Mouse (Mus musculus) heart, embryonic 10.5 days (tissue): ENCODE measurements at regions not wholly inside any gene's neighbourhood (a gene's known extent, or its start where the extent isn't known, plus 50 kb on each side); places are given as distances from the start of the nearest gene placed in this dataset.

Experiments
- DNase-seq: peaks from one replicate; pipeline ENCODE4 v3.0.0-alpha.2; 2017; ENCODE audit warnings: low spot score
- H3K27ac ChIP-seq: fragments of 300-500 bp; sonication (generic); 2 replicates; pipeline ENCODE4 v1.5.1; 2016; ENCODE audit warnings: mild to moderate bottlenecking
- H3K27me3 ChIP-seq: fragments of 300-500 bp; sonication (generic); 2 replicates; pipeline ENCODE4 v1.6.1; 2016; ENCODE audit warnings: mild to moderate bottlenecking; ENCODE audit not compliant: poor library complexity, insufficient read depth, severe bottlenecking
- H3K36me3 ChIP-seq: fragments of 300-500 bp; sonication (generic); 2 replicates; pipeline ENCODE4 v1.6.1; 2016; ENCODE audit warnings: mild to moderate bottlenecking, moderate library complexity
- H3K4me1 ChIP-seq: fragments of 300-500 bp; sonication (generic); 2 replicates; pipeline ENCODE4 v1.6.1; 2016; ENCODE audit warnings: mild to moderate bottlenecking
- H3K4me3 ChIP-seq: fragments of 300-500 bp; sonication (generic); 2 replicates; pipeline ENCODE4 v1.5.1; 2016; ENCODE audit warnings: mild to moderate bottlenecking, moderate library complexity
- H3K9me3 ChIP-seq: fragments of 300-500 bp; sonication (generic); 2 replicates; pipeline ENCODE4 v1.6.1; 2016; ENCODE audit warnings: mild to moderate bottlenecking, moderate library complexity
- WGBS: fragments of 180-500 bp; shearing (Covaris S2); methylation state at CpG from one replicate; pipeline ENCODE4 v1.1.7; 2016; 5-methylcytosine and 5-hydroxymethylcytosine counted together

GRCm38 (mm10) chr7:34545906-34546305 is 110.6 kb downstream of the Kctd15 start:
- no peaks in the 10 kb centered on the region for H3K36me3 ChIP-seq
- no peak overlapping the region for H3K27ac ChIP-seq
- H3K27me3 ChIP-seq, result no peaks in the 10 kb centered on the region
- 91% methylated on average over 11 of the region's 11 CpGs for WGBS
- no peaks in the 10 kb centered on the region for H3K9me3 ChIP-seq
- H3K4me3 ChIP-seq, result no peak overlapping the region
- no peak for DNase-seq
- no peaks in the 10 kb centered on the region; the same call in 1 of the 2 replicates for H3K4me1 ChIP-seq

DNA sequence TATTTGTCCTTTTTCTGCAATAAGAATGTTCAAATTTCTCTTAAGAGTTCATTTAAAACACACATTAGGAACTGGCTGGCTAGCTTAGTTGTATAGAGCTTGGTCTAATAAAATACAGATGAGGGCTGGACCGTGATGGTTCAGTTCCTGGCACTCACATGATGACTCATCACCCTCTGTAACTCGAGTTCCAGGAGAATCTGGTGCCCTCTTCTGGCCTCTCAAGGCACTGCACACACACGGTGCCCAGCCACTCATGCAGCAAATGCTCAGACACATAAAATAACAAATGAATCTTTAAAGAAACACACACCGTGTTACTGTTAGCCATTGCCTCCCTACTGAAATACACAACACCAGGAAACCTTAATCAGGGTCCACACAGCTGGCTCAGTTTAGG is 114.6 kb downstream of the Kctd15 start:
- 76% methylated on average over 4 of the region's 4 CpGs for WGBS
- DNase-seq, result no peak
- no peaks in the 10 kb centered on the region for H3K9me3 ChIP-seq
- no peaks in the 10 kb centered on the region for H3K36me3 ChIP-seq
- no peaks in the 10 kb centered on the region for H3K27me3 ChIP-seq
- no peaks in the 10 kb centered on the region; the same call in 1 of the 2 replicates for H3K4me1 ChIP-seq
- no peak overlapping the region for H3K27ac ChIP-seq
- no peak overlapping the region for H3K4me3 ChIP-seq

DNA sequence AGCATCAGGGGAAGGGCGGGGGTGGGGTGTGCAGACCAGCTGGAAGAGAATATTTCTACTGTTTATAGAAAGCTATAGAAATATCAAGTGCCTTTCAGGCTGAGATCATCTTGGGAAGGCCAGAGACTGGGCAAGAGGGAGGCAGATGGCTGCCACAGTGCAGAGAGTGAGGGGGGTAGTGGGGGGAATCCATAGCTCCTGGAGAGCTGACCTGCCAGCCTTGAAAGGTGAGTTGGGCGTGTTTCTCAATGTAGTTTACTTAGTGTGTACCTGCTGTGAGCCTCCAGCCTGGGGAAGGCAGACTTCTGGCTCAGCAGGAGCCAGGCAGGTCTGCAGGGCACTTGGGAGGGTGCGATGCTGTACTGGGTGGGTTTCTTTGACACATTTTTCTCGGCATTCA is 115.5 kb downstream of the Kctd15 start:
- Histone ChIP-seq H3K9me3 (no peaks in the 10 kb centered on the region), H3K27ac (no peak overlapping the region), H3K4me3 (no peak overlapping the region), H3K27me3 (no peaks in the 10 kb centered on the region), H3K36me3 (no peaks in the 10 kb centered on the region), H3K4me1 (no peaks in the 10 kb centered on the region; the same call in 1 of the 2 replicates)
- WGBS, result 67% methylated on average over 4 of the region's 4 CpGs
- DNase-seq, result no peak

DNA sequence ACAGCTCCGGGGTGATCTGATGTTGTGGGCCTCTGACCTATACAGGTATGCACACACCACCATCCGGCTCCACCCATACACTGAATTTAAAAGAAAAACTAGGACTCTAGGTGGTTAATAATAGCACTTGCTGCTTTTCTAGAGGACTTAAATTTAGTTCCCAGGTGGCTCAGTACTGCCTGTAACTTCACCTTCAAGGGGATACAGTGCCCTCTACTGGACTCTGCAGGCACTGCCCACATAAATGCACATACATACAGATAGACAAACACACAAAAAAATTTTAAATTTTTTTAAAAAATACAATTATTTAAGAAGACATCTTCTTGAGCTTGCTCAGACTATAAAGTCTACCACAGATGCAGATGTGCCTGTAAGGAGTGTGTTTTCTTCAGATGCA is 116.7 kb downstream of the Kctd15 start:
- no peaks in the 10 kb centered on the region; the same call in 1 of the 2 replicates for H3K4me1 ChIP-seq
- DNase-seq, result no peak
- no peaks in the 10 kb centered on the region for H3K36me3 ChIP-seq
- H3K27me3 ChIP-seq, result no peaks in the 10 kb centered on the region
- 90% methylated on average over 2 of the region's 2 CpGs for WGBS
- H3K9me3 ChIP-seq, result no peaks in the 10 kb centered on the region
- H3K4me3 ChIP-seq, result no peak overlapping the region
- no peak overlapping the region for H3K27ac ChIP-seq

GRCm38 (mm10) chr7:34538310-34539055 is 118.0 kb downstream of the Kctd15 start:
- H3K27ac ChIP-seq, result no peak overlapping the region
- peak; percentile 46 for DNase-seq
- WGBS, result 89% methylated on average over 20 of the region's 20 CpGs
- H3K4me1 ChIP-seq, result no peaks in the 10 kb centered on the region
- no peaks in the 10 kb centered on the region for H3K36me3 ChIP-seq
- H3K27me3 ChIP-seq, result no peaks in the 10 kb centered on the region
- no peaks in the 10 kb centered on the region for H3K9me3 ChIP-seq
- H3K4me3 ChIP-seq, result no peak overlapping the region

DNA sequence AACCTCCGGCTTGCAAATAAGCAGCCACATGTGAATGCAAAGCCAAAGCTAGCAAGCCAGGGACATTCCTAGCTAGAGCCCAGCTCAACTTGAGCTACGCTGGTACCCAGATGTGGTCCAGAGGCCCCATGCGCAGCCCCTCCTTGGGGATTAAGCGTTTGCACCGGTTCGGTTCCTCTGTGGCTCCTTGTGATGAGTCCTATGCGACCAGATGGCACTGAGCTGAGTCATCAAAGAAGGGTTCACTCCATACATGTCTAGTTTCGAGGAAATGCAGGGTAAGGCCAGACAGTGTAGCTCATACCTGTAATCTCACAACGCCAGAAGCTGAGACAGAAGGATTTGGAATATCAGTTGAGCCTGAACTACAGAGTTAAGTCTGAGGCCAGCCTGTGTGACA is 119.4 kb downstream of the Kctd15 start:
- Histone ChIP-seq H3K27ac (no peak overlapping the region), H3K4me1 (no peaks in the 10 kb centered on the region), H3K4me3 (no peak overlapping the region), H3K36me3 (no peaks in the 10 kb centered on the region), H3K27me3 (no peaks in the 10 kb centered on the region), H3K9me3 (no peaks in the 10 kb centered on the region)
- DNase-seq, result no peak
- WGBS, result 76% methylated on average over 9 of the region's 9 CpGs

DNA sequence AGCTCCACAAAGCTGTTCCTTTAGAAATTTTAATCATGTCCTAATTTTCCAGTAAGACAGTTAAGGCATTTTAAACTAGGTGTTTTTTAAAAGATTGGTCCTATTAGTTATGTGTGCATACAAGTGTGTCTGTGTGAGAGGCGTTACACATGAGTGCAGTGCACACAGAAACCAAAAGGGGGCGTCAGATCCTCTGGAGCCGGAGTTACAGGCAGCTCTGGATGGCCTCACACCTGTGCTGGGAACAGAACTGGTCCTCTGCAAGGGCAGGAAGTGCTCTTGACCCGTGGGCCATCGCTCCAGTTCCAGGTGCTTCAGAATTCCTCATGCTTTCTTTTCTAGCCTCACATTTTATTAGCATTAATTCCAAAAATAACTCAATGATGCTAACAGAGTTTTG is 122.3 kb downstream of the Kctd15 start:
- Histone ChIP-seq H3K4me1 (no peaks in the 10 kb centered on the region), H3K27me3 (no peaks in the 10 kb centered on the region), H3K9me3 (no peaks in the 10 kb centered on the region), H3K4me3 (no peak overlapping the region), H3K36me3 (no peaks in the 10 kb centered on the region), H3K27ac (no peak overlapping the region)
- 74% methylated on average over 5 of the region's 5 CpGs for WGBS
- DNase-seq, result no peak

DNA sequence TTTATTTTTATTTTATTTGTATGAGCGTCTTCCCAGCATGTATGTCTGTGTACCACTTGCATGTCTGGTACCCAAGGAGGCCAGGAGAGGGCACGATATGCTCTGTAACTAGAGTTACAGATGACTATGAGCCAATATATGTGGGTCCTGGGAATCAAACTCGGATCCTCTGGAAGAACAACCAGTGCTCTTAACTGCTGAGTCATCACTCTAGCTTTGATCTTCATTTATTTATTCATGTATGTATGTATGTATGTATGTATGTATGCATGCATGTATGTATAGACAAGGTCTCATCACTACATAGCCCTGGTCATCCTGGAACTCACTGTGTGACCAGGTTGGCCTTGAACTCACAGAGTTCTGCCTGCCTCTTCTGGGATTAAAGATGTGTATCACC is 124.9 kb downstream of the Kctd15 start:
- Histone ChIP-seq H3K4me3 (no peak overlapping the region), H3K4me1 (no peaks in the 10 kb centered on the region), H3K36me3 (no peaks in the 10 kb centered on the region), H3K9me3 (no peaks in the 10 kb centered on the region), H3K27me3 (no peaks in the 10 kb centered on the region), H3K27ac (no peak overlapping the region)
- no peak for DNase-seq
- WGBS, result 77% methylated on average over 3 of the region's 3 CpGs

DNA sequence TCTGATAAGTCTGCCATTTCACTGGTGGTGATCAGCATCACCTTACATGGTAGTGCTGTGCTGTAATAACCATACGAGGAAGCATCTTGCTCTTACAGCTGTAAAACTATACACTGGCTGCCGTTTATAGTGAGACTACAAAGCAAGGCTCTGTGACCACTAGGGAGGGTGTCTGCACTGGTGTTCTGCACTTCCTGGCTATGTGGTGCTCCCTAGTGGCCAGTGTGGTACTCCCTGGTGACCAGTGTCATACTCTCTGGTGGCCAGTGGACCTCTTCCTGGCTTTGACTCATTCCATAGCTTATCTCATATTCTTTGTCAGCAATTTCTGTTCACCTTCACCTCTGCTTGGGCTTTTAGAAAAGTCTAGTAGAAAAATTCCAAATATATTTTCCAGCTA is 114.7 kb upstream of the Lsm14a start:
- H3K36me3 ChIP-seq, result no peaks in the 10 kb centered on the region
- H3K4me3 ChIP-seq, result no peak overlapping the region
- no peaks in the 10 kb centered on the region for H3K9me3 ChIP-seq
- DNase-seq, result no peak
- H3K27me3 ChIP-seq, result no peaks in the 10 kb centered on the region
- WGBS, result 71% methylated on average over 2 of the region's 2 CpGs
- H3K4me1 ChIP-seq, result no peaks in the 10 kb centered on the region
- no peak overlapping the region for H3K27ac ChIP-seq

DNA sequence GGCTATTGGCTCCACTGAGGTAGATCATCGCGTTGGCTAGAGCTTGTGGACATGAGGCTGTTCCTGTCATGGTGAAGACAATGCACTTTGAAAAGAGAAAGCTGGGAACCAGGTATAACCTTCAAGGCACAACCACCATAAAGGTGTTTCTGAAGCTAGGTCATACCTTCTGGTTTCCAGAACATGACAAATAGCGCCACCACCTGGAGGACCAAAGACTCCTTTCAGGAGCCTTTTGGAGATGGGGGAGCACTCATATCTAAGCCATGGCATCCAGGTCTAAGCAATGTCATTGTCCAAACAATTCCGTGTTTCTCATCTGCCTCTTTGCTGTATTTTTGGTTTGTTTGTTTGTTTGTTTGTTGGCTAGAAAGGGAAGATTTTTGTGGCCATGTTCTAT is 113.7 kb upstream of the Lsm14a start:
- H3K9me3 ChIP-seq, result no peaks in the 10 kb centered on the region
- DNase-seq, result no peak
- H3K27ac ChIP-seq, result no peak overlapping the region
- no peaks in the 10 kb centered on the region for H3K4me1 ChIP-seq
- no peak overlapping the region for H3K4me3 ChIP-seq
- no peaks in the 10 kb centered on the region for H3K36me3 ChIP-seq
- WGBS, result 56% methylated on average over 4 of the region's 4 CpGs
- no peaks in the 10 kb centered on the region for H3K27me3 ChIP-seq

DNA sequence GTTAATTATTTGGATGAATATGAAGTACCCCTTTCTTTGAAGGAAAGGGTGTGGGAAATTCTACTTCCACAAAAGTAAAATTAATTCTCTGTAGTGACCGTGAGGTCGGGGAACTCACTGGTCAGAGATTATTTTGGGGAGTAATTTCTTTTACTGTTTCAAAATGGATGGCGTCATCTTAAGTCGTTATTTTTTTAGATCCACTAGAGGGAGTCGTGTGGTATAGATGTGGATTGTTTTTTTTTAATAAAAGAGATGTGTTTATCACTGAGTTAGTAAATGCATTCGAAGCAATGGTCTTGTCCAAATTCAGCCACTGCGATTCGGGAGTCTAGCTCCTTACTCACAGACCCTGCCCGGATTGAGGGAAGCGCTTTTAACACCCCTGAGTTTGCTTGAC is 100.8 kb upstream of the Lsm14a start:
- WGBS, result 59% methylated on average over 10 of the region's 10 CpGs
- Histone ChIP-seq H3K36me3 (no peaks in the 10 kb centered on the region), H3K27me3 (peaks cover 6% of the 10 kb centered on the region; the same call in 1 of the 2 replicates), H3K9me3 (no peaks in the 10 kb centered on the region), H3K27ac (no peak overlapping the region), H3K4me3 (no peak overlapping the region), H3K4me1 (no peaks in the 10 kb centered on the region)
- DNase-seq, result no peak

DNA sequence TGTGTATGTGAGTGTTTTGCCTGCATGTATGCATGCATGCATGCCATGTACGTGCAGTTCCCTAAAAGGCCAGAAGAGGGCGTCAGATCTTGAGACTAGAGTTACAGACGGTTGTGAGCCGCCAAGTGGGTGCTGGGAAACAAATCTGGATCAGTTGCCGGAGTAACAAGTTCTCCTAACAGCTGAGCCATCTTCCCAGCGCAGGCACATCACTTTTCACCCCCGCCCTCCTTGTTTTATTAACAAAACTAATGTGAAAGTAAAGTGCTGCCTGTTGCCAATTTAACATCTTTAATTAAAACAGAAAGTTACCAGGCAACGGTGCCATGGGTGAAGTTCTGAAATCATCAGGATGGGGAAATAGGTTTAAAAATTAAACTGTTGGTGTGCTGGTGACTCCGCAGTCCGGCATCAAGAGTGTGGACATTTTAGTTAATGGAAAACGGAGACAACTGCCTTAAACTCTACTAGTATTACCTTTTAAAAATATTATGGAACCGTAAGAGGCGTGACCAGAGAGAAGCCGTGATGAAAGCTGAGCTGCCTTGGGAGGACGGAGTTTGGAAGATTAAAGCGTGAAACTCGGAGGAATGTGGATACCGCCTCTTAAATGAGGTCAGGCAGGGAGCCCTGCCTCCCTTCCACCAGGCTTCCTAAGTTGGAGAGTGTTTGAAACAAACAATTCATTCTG is 91.9 kb upstream of the Lsm14a start:
- no peak overlapping the region for H3K4me3 ChIP-seq
- H3K27ac ChIP-seq, result no peak overlapping the region
- H3K9me3 ChIP-seq, result no peaks in the 10 kb centered on the region
- no peak for DNase-seq
- H3K4me1 ChIP-seq, result no peaks in the 10 kb centered on the region
- no peaks in the 10 kb centered on the region for H3K27me3 ChIP-seq
- WGBS, result 76% methylated on average over 18 of the region's 18 CpGs
- H3K36me3 ChIP-seq, result no peaks in the 10 kb centered on the region

- DNase-seq, result no peak
- Histone ChIP-seq H3K4me1 (no peaks in the 10 kb centered on the region), H3K9me3 (no peaks in the 10 kb centered on the region), H3K27me3 (no peaks in the 10 kb centered on the region), H3K27ac (no peak overlapping the region), H3K4me3 (no peak overlapping the region), H3K36me3 (no peaks in the 10 kb centered on the region)
- 69% methylated on average over 9 of the region's 9 CpGs for WGBS
Measured at GRCm38 (mm10) chr7:34483368-34483767, 90.3 kb upstream of the Lsm14a start.
